Mouse (Mus musculus) left cerebral cortex, adult 8-10 months (tissue): Measurements from ENCODE around the gene Morn3. TPM values are rescaled to one million over a fixed set of nuclear protein-coding genes. Genes with fewer than 3 reads are reported as not detected.

Experiments used
- DNase-seq, 2 experiments: peaks; one replicate each; pipeline ENCODE4 v3.0.0; 2022; ENCODE audit warnings: low spot score in 2 of 2
- total RNA-seq, 4 experiments: library from RNA; stranded (reverse); gene quantifications; 2 replicates each; pipeline ENCODE4 v1.2.4; 2022

The Morn3 gene
- total RNA-seq, 4 experiments from 2014 or later = not detected

- no peak for DNase-seq
Observed at GRCm38 (mm10) chr5:123060706-123061401, 14.0 kb upstream of the Morn3 start.

- no peak for DNase-seq
Observed at GRCm38 (mm10) chr5:123059757-123060520, 13.1 kb upstream of the Morn3 start.

- DNase-seq = no peak
Observed at GRCm38 (mm10) chr5:123058251-123059102, 11.7 kb upstream of the Morn3 start.

GRCm38 (mm10) chr5:123057366-123058250 is 10.8 kb upstream of the Morn3 start:
- DNase-seq = peak; percentile 91 to 99

- no peak for DNase-seq
Observed at GRCm38 (mm10) chr5:123051736-123052135, 4.9 kb upstream of the Morn3 start.

GRCm38 (mm10) chr5:123050918-123051317 is 4.1 kb upstream of the Morn3 start:
- no peak for DNase-seq

- no peak for DNase-seq
Observed at GRCm38 (mm10) chr5:123049271-123049670, 2.5 kb upstream of the Morn3 start.

- DNase-seq = no peak
Observed at GRCm38 (mm10) chr5:123045561-123046295, 1.1 kb downstream of the Morn3 start.

GRCm38 (mm10) chr5:123043856-123044255 is 3.0 kb downstream of the Morn3 start:
- no peak for DNase-seq

GRCm38 (mm10) chr5:123040796-123041195 is 6.0 kb downstream of the Morn3 start:
- no peak for DNase-seq

- no peak for DNase-seq
Observed at GRCm38 (mm10) chr5:123039120-123039752, 7.6 kb downstream of the Morn3 start.

GRCm38 (mm10) chr5:123038115-123038514 is 8.7 kb downstream of the Morn3 start:
- DNase-seq = no peak

- DNase-seq = no peak
Observed at GRCm38 (mm10) chr5:123035564-123035963, 11.3 kb downstream of the Morn3 start.

GRCm38 (mm10) chr5:123035089-123035488 is 11.7 kb downstream of the Morn3 start:
- no peak for DNase-seq

- no peak for DNase-seq
Observed at GRCm38 (mm10) chr5:123033646-123034160, 13.1 kb downstream of the Morn3 start.

- no peak for DNase-seq
Observed at GRCm38 (mm10) chr5:123031312-123031711, 15.5 kb downstream of the Morn3 start.

GRCm38 (mm10) chr5:123029729-123030128 is 17.1 kb downstream of the Morn3 start:
- no peak for DNase-seq

GRCm38 (mm10) chr5:123027436-123027835 is 19.4 kb downstream of the Morn3 start:
- DNase-seq = no peak

GRCm38 (mm10) chr5:123026414-123026813 is 20.4 kb downstream of the Morn3 start:
- DNase-seq = no peak
